Mouse (Mus musculus): ENCODE measurements around the gene Vps52.
A peak's percentile ranks its signal among the peaks of the same experiment; 100 is the strongest.

The Vps52 gene

DNA sequence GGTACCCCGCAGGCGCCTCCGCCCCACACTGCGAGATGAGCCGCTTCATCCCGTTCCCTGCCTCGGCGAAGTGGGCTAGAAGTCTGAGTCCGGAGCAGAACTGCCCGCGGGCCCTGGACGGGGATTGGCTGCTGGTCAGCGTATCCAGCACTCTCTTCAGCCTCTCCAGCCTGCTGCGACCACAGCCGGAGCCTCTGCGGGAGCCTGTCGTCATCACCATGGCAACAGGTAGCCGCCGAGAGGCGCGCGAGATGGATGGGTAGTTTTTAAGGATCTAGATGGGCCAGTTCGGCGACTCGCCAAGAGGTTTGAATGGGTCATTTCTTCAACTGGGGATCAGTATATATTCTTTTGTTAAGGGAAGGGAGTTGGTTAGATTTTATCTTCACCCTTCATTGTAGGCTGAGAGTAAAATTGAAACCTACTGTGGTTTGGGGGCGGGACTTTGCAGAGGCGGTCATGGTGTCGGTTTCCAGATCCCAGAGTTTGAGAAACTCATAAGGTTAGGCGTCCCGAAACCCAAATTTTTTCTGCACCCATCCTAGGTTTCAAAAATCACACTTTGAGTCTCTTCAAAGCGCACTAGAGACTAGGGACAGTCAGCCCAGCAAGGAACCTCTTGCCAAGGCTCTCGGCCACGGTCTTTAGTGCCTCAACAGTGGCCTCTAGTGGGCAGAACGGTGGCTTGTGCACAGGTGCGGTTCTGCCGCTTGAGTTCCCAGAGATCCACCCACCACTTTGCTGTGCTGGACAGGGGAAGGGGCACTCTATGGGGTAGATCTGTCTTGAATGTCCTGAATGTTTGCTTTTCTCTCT lies 35.1 kb upstream of the Vps52 start:
- DNase-seq (ENCODE audit: low read depth, low spot score), result peak; percentile 90

DNA sequence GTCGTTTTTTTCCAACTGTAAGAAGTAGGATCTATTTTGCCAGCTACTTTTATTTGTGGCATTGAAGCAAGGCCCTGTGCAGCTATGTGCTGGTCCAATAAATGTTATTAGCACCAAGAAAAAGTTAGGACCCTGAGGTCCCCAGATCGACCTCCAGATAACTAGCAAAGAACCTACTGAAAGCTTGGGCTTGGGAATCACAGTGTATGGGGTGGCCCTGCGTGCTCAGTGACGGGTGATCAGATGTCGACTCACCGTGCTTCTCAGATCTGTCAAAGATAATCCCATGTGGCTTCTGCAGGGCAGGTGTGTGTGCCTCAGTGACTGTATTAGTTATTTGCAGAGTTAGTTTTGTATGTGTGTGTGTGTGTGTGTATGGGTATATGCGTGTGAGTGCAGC lies 34.3 kb upstream of the Vps52 start:
- no peak for DNase-seq (ENCODE audit: low read depth, low spot score)

DNA sequence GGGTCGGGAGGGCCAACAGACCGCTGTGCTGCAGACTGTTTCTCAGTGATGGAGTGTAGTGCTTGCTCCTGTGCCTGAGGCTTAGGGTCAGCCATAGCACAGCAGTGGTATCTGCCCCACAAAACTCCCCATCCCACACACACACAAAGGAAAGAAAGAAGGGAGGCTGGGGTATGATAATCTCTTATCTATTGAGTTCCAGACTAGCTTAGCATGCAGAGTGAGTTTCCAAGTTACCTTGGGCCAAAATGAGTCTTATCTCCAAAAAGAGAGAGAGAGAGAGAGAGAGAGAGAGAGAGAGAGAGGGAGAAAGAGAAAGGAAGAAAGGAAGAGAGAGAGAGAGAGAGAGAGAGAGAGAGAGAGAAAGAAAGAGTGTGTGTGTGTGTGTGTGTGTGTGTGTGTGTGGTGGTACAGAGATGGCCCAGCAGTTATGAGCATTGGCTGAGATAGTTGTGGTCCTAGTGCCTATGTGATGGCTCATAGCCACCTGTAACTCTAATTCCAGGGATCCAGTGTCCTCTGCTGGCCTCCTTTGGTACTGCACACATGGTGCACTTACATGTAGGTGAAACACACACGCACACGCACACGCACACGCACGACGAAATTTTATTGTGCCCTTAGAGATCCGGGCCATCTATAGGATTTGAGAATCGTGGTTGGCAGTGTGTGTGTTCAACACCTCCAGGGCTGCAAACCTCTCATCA lies 30.9 kb upstream of the Vps52 start:
- DNase-seq (ENCODE audit: low read depth, low spot score), result peak; percentile 86

DNA sequence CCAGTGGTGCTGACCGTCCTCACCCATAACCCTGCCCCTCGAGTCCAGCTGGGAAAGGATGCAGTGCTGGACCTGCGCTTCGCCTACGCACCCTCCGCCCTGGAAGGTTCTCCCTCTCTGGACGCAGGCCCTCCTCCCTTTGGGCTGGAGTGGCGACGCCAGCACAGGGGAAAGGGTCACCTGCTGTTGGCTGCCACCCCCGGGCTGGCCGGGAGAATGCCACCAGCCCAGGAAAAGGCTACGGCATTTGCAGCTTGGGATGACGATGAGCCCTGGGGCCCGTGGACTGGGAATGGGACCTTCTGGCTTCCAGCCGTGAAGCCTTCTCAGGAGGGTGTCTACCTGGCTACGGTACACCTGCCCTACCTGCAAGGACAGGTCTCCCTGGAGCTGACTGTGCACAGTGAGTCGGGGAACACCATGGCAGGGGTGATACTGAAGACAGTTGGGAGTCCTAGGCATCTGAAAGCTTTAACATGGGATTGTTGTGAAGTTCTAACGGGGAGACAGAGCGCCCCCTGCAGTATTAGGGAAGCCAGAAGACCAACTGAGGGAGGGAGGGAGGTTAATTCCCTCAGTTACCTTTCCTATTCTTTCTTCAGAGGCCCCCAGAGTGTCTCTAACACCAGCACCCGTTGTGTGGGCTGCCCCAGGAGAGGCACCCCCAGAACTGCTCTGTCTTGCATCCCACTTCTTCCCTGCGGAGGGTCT lies 30.1 kb upstream of the Vps52 start:
- peak; percentile 81 for DNase-seq (ENCODE audit: low read depth, low spot score)

DNA sequence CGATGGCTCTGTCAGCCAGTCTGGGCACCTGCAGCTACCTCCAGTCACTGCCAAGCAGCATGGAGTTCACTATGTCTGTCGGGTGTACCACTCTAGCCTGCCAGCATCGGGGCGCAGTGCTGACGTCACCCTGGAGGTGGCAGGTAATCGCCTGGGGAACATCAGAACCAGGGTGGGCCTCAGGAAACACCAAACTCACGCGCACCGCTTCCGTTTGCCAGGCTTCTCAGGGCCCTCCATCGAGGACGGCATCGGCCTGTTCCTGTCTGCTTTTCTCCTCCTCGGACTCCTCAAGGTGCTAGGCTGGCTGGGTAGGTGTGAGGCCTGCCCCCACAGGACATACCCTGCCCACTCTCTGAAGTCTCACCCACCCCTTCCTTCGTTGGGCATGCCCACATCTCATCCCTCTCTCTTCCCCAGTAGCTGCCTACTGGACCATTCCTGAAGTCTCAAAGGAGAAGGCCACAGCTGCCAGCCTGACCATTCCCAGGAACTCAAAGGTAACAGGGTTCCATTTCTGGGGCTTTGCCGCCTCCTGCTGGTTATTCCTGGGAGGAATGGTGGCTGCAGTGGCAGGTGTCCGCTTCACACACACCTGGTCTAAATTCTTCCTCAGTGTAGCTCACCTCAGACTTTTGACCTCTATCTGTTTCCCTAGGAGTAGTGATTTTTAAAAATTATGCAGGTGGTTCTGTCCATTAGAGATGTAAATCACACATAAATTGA lies 29.2 kb upstream of the Vps52 start:
- peak; percentile 70 for DNase-seq (ENCODE audit: low read depth, low spot score)

DNA sequence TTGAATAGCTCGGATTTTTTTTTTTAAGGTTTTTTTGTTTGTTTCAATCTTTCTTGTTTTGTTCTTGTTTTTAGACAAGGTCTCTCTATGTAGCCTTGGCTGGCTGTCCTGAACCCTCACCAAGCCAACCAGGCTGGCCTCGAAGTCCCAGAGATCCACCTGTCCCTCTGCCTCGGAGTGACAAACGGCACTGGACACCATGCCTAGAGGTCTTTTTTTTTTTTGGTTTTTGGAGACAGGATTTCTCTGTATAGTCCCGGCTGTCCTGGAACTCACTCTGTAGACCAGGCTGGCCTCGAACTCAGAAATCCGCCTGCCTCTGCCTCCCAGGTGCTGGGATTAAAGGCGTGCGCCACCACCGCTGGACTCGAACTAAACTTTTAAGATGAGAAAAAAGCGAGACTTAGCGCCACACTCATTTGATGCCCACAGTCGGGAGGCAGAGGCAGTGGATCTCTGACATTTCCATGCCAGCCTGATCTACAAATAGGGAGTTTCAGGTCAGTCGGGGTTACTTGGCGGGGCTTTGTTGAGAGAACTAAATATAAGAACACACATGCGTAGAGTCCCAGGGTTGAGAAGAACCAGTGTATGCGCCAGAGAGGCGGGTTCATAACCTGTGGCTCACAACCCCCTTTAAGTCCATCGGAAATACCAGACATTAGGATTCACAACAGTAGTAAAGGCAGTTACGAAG lies 27.2 kb upstream of the Vps52 start:
- no peak for DNase-seq (ENCODE audit: low read depth, low spot score)

DNA sequence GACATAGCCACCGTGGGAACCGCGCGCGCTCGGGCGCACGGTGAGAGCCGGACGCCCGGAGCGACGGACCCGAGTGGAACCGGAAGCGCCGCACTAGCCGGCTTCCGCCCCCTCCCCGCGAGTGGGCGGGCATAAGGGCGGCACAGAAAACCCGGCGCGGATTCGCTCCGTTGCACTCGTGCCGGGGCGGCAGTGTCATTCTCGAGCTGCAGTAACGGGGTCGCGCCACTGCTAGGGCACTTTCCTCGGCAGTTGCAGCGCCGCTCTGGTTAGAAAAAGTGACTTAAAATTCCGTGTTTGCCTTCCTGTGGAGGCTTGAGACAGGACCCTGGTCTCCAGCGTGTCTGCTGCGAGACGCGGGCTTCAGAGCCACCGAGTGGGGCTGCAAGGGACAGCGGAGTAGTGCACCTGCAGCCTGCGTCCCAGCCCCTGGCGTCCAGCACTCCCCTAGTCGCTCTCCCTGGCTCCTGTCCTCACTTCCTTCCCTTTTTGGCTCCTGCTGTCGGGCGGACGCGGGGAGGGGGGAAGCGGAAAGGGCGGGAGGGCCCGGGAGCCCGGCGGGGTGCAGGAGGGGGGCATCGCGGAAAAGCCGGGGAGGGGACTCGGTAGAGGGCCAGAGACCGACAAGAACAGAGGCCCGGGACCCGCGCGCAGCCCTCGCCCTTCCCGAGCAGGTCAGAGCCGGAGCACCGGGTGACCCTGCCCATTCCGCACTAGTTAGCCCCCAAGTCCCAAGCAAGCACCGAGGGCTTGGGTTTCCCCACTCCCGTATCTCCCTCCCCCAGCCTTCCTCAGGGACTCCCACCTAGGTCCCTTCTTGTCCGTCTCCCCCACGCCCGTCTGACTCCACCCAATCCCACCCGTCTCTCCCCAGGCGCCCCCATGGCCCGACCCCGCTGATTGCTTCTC lies 26.0 kb upstream of the Vps52 start, which contains the start of gene Rgl2:
Gene Rgl2, plus strand, starts transcription at position 173 of the 909 bp plus-strand sequence.
- DNase-seq (ENCODE audit: low read depth, low spot score), result peak; percentile 94

DNA sequence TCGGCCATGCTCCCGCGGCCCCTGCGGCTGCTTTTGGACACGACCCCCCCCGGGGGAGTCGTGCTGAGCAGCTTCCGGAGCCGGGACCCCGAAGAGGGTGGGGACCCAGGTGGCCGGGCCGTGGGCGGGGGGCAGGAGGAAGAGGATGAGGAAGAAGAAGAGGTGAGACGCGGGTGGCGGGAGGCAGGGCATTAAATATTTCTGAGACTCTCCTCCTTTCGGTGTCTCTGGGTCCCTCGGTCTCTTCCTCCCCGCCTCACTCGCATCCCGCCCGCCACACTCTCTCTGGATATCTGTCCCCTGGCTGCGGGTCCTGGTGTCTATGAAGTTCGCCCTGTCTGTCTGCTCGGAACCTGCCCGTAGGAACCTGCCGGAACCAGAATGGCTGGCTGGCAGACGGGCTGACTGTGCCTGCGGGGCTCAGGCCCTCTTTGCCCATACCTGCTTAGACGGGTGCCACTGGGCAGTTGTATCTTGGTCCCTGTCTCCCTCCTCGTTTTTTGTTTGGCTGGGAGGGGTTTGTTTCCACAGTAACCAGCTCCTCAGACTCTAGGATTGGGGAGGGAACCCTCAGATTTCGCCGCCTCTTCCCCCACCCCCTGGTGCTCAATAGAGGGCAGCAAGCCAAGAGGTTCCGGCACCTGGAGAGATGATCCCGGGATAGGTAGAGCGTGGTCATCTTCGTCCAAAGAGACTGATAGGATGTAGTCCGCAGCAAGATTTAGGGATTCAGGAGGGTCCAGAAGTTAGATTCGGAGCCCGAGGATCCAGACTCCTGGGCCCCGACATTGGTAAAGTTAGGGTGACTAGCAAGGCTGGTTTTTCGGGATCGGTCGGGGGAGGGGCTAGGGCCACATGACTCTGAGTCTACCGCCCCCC lies 25.1 kb upstream of the Vps52 start:
- DNase-seq (ENCODE audit: low read depth, low spot score), result peak; percentile 96

DNA sequence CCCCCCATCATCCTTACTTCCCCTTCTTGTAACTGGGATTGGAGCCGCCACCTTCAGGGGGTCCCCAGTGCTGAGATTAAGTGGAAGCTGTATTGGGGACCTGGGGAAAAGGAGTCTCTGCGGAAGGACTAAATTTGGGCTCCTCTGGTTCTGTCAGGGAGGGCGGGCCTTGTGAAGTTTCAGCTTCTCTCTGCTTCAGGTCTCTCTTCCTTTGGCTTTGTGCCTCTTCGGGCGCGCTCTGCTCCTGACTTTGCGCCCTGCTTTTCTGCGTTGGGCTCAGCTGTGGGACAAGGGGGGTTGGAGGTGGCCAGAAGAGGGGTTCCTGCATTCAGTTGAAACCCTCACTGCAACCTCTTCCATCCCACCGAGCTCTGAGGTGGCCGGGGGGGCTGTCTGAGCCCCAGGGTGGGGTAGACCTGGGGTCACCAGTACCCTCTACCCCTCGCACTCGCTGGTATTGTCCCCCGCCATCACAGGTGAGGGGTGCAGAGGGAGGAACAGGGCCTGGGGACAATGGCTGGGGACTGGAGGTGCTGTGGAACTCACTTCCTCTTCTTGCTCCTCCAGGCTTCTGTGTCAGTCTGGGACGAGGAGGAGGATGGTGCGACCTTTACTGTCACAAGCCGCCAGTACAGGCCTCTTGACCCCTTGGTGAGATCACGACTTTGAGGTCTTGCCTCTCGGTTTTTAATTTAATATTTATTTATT lies 24.3 kb upstream of the Vps52 start:
- no peak for DNase-seq (ENCODE audit: low read depth, low spot score)

DNA sequence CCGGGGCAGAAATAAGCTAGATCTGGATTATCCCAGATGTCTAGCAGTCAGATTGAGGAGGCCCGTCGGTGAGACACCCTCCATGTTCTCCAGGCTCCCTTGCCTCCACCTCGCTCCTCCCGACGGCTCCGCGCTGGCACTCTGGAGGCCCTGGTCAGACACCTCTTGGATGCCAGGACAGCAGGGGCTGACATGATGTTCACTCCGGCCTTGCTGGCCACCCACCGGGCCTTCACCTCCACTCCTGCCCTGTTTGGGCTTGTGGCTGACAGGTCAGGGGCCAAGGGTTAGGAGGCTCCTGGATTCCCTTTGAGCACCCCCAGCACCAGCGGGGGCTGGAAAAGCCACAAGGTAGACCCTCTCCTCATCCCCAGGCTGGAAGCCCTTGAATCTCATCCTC lies 23.7 kb upstream of the Vps52 start:
- DNase-seq (ENCODE audit: low read depth, low spot score), result no peak

DNA sequence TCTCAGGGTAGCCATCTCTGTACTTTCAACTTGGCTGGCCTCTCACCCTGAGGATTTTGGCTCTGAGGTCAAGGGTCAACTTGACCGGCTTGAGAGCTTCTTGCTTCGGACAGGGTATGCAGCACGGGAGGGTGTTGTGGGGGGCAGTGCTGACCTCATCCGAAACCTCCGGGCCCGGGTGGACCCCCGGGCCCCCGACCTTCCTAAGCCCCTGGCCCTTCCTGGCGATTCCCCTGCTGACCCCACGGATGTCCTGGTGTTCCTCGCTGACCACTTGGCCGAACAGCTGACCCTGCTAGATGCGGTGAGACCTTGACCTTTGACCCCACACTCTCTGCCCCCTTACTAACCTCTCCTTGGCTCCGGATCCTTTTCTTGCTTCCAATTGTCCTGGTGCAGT lies 23.2 kb upstream of the Vps52 start:
- no peak for DNase-seq (ENCODE audit: low read depth, low spot score)

DNA sequence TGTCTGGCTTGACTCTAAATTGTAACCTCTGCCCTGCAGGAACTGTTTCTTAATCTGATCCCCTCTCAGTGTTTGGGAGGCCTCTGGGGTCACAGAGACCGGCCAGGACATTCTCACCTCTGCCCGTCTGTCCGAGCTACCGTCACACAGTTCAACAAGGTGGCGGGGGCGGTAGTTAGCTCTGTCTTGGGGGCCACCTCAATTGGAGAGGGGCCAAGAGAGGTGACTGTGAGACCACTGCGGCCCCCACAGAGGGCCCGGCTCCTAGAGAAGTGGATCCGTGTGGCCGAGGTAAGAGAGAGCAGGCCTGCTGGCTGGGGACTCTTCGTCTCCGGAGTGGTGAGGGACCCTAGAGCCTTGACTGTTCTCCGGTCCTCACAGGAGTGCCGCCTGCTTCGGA lies 22.6 kb upstream of the Vps52 start:
- DNase-seq (ENCODE audit: low read depth, low spot score), result no peak

DNA sequence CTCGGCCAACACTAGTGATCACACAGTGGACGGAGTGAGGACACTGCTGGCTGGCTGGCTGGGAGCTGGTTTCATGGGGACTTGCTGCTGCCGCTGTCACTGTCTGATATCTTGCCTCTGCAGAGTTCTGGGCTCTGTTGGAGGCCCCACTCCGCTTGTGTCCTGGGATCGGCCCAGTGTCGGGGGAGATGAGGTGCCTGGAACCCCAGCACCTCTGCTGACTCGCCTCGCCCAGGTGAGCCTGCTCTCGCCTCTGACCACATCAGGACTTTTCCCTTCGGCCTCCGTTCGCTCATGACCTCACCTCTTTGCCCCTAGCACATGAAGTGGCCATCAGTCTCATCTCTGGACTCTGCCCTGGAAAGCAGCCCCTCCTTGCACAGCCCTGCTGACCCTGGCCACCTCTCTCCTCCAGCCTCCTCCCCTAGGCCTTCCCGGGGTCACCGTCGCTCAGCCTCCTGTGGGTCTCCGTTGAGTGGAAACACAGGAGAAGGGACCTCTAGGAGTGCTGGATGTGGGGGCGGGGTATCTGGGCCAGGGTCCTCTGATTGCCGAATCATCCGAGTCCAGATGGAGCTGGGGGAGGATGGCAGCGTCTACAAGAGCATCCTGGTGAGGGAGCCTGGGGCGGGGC lies 20.1 kb upstream of the Vps52 start:
- no peak for DNase-seq (ENCODE audit: low read depth, low spot score)

DNA sequence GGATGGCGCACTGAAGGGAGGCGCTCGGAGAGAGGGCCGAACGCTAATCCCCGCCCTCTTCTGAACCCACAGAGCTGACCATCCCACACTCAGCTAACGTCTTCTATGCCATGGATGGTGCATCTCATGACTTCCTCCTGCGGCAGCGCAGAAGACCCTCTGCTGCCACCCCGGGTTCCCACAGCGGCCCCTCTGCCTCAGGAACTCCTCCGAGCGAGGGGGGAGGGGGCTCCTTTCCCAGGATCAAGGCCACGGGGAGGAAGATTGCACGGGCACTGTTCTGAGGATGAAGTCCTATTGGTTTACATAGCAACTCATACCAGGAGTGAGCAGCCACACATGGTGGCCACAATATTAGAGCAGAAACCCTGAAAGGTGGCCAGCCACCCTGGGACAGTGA lies 18.6 kb upstream of the Vps52 start:
- DNase-seq (ENCODE audit: low read depth, low spot score), result no peak

DNA sequence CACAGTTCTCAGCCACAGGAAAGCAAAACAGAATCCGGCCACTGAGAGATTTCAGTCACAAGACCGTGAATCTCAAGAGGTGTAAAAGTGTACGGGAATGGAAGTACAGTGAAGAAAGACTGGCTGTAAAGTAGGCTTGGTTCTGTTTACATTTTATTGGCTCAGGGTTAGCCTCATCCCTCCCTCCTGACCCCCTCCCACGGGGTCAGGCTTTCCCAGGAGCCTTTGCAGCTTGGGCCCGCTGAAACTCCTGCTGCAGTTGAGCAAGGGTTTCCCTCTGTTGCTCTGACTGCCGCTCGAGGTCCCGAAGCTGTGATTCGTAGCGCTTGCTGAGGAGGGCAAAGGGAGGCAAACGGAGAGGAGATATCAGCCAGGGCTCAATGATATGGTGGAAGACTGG lies 16.8 kb upstream of the Vps52 start:
- peak; percentile 61 for DNase-seq (ENCODE audit: low read depth, low spot score)

DNA sequence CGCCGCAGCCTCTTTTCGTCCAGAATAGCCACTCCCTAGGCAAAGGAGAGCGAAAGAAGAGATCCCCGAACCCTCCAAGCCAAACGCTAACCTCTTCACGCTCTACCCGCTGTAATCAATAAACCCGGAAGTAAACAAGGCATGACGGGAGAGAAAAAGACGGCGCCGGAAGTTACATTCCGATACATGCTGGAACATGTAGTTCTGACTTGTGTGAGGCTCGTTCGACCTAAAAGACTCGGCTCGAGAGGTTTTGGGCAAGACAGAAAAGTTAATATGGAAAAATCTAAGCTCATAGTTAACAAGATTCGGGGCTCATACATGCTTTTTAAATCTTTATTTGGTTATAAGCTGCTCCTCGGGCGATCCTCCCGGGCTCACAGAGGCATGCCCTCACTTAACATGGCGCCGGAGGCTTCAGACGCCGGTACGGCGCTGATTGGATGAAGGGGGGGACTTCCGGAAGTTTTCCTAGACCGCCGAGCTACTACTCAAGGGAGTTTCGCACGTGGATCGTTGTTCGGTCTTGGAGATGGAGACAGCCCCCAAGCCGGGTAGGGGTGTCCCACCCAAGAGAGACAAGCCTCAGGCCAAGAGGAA lies 15.3 kb upstream of the Vps52 start, which contains the start of the genes Pfdn6 and Wdr46:
Gene Pfdn6, minus strand, starts transcription at position 138 of the 600 bp plus-strand sequence.
Gene Wdr46, plus strand, starts transcription at position 455 of the 600 bp plus-strand sequence.
- DNase-seq (ENCODE audit: low read depth, low spot score), result peak; percentile 96

DNA sequence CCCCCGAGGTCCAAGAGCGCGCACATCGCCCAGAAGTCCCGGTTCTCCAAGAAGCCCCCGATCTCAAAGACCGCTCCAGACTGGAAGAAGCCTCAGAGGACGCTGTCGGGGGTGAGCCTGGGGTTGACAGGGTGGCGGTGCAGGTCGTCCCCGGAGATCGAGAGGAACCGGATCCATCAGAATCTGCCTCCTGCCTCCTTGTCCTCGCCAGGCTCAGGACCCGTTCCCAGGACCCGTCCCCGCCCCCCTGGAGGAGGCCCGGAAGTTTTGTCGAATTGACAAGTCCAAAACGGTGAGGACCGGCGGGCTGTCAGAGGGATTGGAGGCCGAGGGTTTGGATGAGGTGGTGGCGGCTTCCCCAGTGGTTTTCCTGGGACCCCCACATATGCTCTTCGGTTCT lies 14.6 kb upstream of the Vps52 start:
- DNase-seq (ENCODE audit: low read depth, low spot score), result peak; percentile 67

All from R1 (cell line).